Mouse (Mus musculus) embryonic fibroblast, embryonic 13.5 days (primary cell): ENCODE data around the gene Gm5431.
"Not testable (repeated sequence)": the region's sequence is repeated elsewhere in the genome, so short reads cannot be mapped to it uniquely, and the experiment has no call there.

Experiments
- CTCF ChIP-seq: IDR thresholded peaks from 2 replicates; pipeline ENCODE4 v1.5.1; 2011; ENCODE audit warnings: mild to moderate bottlenecking, control low read depth, low read length, moderate library complexity, borderline replicate concordance; ENCODE audit not compliant: insufficient read depth
- POLR2A ChIP-seq: IDR thresholded peaks from 2 replicates; pipeline ENCODE4 v1.6.1; 2011; ENCODE audit warnings: low read depth, mild to moderate bottlenecking, control low read depth, low read length, moderate library complexity

DNA sequence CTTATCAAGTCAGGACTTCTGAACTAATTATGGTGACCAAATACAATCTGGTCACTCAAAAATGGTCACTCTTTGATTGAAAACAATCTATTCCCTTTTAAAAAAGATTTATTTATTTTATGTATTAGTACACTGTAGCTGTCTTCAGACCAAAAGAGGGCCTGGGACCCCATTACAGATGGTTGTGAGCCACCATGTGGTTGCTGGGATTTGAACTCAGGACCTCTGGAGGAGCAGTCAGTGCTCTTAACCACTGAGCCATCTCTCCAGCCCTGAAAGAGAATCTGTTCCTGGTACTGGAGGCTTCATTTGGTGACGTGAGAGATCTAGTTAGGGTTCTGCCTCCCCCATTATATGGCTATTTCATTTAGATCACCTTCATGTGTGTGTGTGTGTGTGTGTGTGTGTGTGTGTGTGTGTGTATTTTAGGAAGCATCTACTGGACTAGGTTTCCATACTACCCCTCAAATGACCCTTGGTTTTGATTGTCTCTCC, 26.6 kb downstream of the Gm5431 start:
- TF ChIP-seq POLR2A, CTCF: not testable (repeated sequence)
